Mouse (Mus musculus) ES-E14 (cell line): ENCODE measurements around the gene Grin2d. TPM values are rescaled to one million over a fixed set of nuclear protein-coding genes. Genes with fewer than 3 reads are reported as not detected.

Source experiments
- DNase-seq: peaks from one replicate; pipeline ENCODE4 v3.0.0-alpha.2; 2013; ENCODE audit warnings: low read depth, low spot score
- H3K27ac ChIP-seq: 2 replicates; pipeline ENCODE4 v1.5.1; 2012; ENCODE audit warnings: low read depth, mild to moderate bottlenecking, low read length, moderate library complexity, mixed read lengths; ENCODE audit not compliant: poor library complexity, insufficient read depth, severe bottlenecking
- H3K36me3 ChIP-seq: 2 replicates; pipeline ENCODE4 v1.6.1; 2012; ENCODE audit warnings: mild to moderate bottlenecking, low read length, moderate library complexity, mixed read lengths; ENCODE audit not compliant: control insufficient read depth, poor library complexity, insufficient read depth, severe bottlenecking
- H3K4me1 ChIP-seq, 2 experiments: fragments of 150-350 bp in 1 of 2; sonication (generic) in 1 of 2; 2 replicates each; pipeline ENCODE4 v1.6.1; 2012; ENCODE audit warnings: low read length in 2 of 2, mild to moderate bottlenecking in 1 of 2, mixed read lengths in 1 of 2; ENCODE audit not compliant: control insufficient read depth in 2 of 2, insufficient read depth in 2 of 2, poor library complexity in 1 of 2
- H3K4me3 ChIP-seq, 2 experiments: fragments of 150-350 bp in 1 of 2; sonication (generic) in 1 of 2; 2 replicates each; pipeline ENCODE4 v1.5.1; 2012; ENCODE audit warnings: low read length in 2 of 2, low read depth in 1 of 2, mild to moderate bottlenecking in 1 of 2, mixed read lengths in 1 of 2; ENCODE audit not compliant: insufficient read depth in 1 of 2, poor library complexity in 1 of 2, severe bottlenecking in 1 of 2
- H3K9ac ChIP-seq: 2 replicates; pipeline ENCODE4 v1.6.1; 2012; ENCODE audit warnings: low read depth, mild to moderate bottlenecking, low read length, mixed read lengths; ENCODE audit not compliant: poor library complexity, insufficient read depth, severe bottlenecking
- H3K9me3 ChIP-seq: fragments of 150-350 bp; sonication (generic); 2 replicates; pipeline ENCODE4 v1.6.1; 2012; ENCODE audit warnings: low read depth, mild to moderate bottlenecking, low read length; ENCODE audit not compliant: control insufficient read depth, insufficient read depth
- CHD2 ChIP-seq: IDR thresholded peaks from 2 replicates; pipeline ENCODE4 v1.6.1; 2014; ENCODE audit warnings: mild to moderate bottlenecking, low read depth, low read length, inconsistent platforms
- HCFC1 ChIP-seq: IDR thresholded peaks from 2 replicates; pipeline ENCODE4 v1.6.1; 2012; ENCODE audit warnings: low read length, inconsistent platforms, borderline replicate concordance; ENCODE audit not compliant: insufficient read depth
- MAFK ChIP-seq: IDR thresholded peaks from 2 replicates; pipeline ENCODE4 v1.6.1; 2014; ENCODE audit warnings: mild to moderate bottlenecking, low read depth, low read length, inconsistent platforms; ENCODE audit not compliant: insufficient read depth
- ZC3H11A ChIP-seq: IDR thresholded peaks from 2 replicates; pipeline ENCODE4 v1.6.1; 2012; ENCODE audit warnings: low read depth, mild to moderate bottlenecking, inconsistent platforms, low read length, borderline replicate concordance
- ZNF384 ChIP-seq: IDR thresholded peaks from 2 replicates; pipeline ENCODE4 v1.6.1; 2012; ENCODE audit warnings: low read depth, low read length, inconsistent platforms
- in situ Hi-C, 2 experiments: fragments of 600-800 bp; cut with MboI; formaldehyde crosslinking; loops; one replicate each; pipeline ENCODE4 v1.15.1; 2025; ENCODE audit warnings: low sequenced_read_pairs in 2 of 2, inconsistent platforms in 1 of 2; ENCODE audit not compliant: unreplicated experiment in 2 of 2
- total RNA-seq: library from RNA; depleted of rRNA; stranded (reverse); fragments of 300-350 nt; gene quantifications from 2 replicates; pipeline ENCODE4 v1.2.3, GENCODE M21; 2012

The Grin2d gene
- total RNA-seq, 1 experiment, result 0.67 TPM

DNA sequence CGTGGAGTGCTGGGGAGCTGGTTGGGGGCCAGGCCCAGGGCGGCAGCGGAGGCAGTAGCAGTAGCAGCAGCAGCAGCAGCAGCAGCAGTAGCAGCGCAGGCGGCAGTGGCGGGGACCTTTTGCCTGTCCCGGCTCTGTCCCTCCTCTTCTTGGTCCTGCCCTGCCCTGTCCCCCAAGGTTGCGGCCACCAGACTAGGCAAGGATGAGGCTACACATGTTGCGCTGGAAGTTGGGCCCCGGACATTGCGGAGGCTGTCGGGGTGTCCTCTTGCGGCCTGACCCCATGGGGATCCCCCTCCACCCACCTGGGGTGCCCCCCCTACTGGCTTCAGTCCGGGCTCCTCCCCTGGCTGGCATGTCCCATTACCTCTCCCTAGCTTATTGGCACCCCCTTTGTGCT is 8.4 kb downstream of the Grin2d start:
- H3K4me3 ChIP-seq, result no peak overlapping the region; a peak in 1 of 4 replicates
- no peak overlapping the region for H3K9ac ChIP-seq
- DNase-seq, result no peak
- H3K4me1 ChIP-seq, result peaks cover 1 to 11% of the 10 kb centered on the region in 2 experiments; a peak in 2 of 4 replicates
- TF ChIP-seq ZC3H11A (no peak), MAFK (no peak), CHD2 (no peak), ZNF384 (no peak), HCFC1 (no peak)
- 0 out of 2 replicates have a peak overlapping the region, but pooled peaks have one; percentile 24 for H3K27ac ChIP-seq
- in situ Hi-C loops, result no loop called here
- H3K9me3 ChIP-seq, result no peaks in the 10 kb centered on the region
- peaks cover 3% of the 10 kb centered on the region; the same call in 1 of the 2 replicates for H3K36me3 ChIP-seq

- H3K27ac ChIP-seq, result no peak overlapping the region
- no peak overlapping the region for H3K9ac ChIP-seq
- no peak for TF ChIP-seq HCFC1
- TF ChIP-seq ZC3H11A, result no peak
- no peak for TF ChIP-seq MAFK
- TF ChIP-seq ZNF384, result no peak
- TF ChIP-seq CHD2, result no peak
- peaks cover 2% of the 10 kb centered on the region; the same call in 1 of the 2 replicates for H3K36me3 ChIP-seq
- DNase-seq, result no peak
- no peaks in the 10 kb centered on the region for H3K9me3 ChIP-seq
- H3K4me1 ChIP-seq, result peaks cover 1 to 11% of the 10 kb centered on the region in 2 experiments; a peak in 2 of 4 replicates
- H3K4me3 ChIP-seq, result no peak overlapping the region
- in situ Hi-C loops, result no loop called here
These were observed 9.0 kb downstream of the Grin2d start for GRCm38 (mm10) chr7:45869107-45869670.

- Histone ChIP-seq H3K36me3 (no peaks in the 10 kb centered on the region), H3K9ac (no peak overlapping the region), H3K4me3 (no peak overlapping the region), H3K4me1 (peaks cover 0 to 6% of the 10 kb centered on the region in 2 experiments; a peak in 1 of 4 replicates), H3K9me3 (no peaks in the 10 kb centered on the region), H3K27ac (no peak overlapping the region)
- TF ChIP-seq MAFK, result no peak
- TF ChIP-seq ZC3H11A, result no peak
- no peak for TF ChIP-seq ZNF384
- no peak for TF ChIP-seq CHD2
- no peak for DNase-seq
- in situ Hi-C loops, result no loop called here
These were observed 10.3 kb downstream of the Grin2d start for GRCm38 (mm10) chr7:45867871-45868270.

DNA sequence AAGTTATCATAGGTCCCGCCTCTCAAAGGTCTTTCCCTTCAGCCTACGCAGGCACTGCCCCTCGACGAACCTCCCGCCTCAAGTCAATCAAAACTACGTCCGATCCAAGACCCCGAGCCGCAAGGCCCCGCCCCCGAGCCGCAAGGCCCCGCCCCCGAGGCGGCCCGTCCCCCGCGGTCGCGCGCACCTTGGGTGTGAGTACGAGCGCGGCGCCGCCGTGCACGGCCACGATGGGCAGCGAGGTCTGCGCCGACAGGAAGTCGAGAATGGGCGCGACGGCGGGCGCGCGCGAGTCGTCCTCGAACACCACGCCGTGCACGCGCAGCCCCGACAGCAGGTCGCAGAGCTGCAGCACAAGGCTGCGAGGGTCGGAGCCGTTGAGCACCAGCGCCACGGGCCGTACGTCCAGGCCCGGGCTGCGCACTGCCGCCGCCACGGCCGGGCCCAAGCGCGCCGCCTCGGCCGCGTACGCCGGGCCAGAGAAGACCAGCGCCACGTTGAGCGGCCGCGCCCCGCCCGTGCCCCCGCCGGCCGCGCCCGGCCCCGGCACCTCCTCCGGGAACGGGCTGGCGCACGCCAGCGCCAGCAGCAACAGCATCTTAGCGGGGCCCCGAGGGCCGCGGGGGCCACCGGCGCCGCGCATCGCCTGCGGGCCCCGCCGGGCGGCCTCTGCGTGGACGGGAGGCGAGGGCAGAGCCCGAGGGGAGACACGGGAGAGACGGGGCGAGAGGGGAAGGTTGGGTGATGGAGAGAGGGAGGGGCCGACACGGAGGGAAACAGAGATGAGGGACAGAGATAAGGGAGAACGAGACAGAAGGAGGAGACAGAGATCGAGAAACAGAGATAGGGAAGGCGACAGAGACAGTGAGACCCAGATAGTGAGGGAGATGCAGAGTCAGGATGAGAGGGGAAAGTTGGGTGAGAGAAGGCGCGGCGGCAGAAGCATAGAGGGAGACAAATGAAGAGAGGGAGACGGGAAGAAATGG is 12.0 kb downstream of the Grin2d start:
- TF ChIP-seq MAFK (no peak), HCFC1 (0 out of 2 replicates have a peak, but pooled peaks have one; percentile 37)
- H3K4me1 ChIP-seq, result peaks cover 3 to 9% of the 10 kb centered on the region in 2 experiments; a peak in 1 of 4 replicates
- peak overlapping the region; percentile 85 for H3K9ac ChIP-seq
- DNase-seq, result peak; percentile 87
- in situ Hi-C loops, result no loop called here
- H3K4me3 ChIP-seq, result peak overlapping the region; percentile 78 to 91
- H3K9me3 ChIP-seq, result no peaks in the 10 kb centered on the region
- no peaks in the 10 kb centered on the region for H3K36me3 ChIP-seq
- H3K27ac ChIP-seq, result peak overlapping the region; percentile 27; the same call in 1 of the 2 replicates
